Mouse (Mus musculus) forebrain, embryonic 14.5 days (tissue): ENCODE results near the gene Foxr1. TPM values are rescaled to one million over a fixed set of nuclear protein-coding genes. Genes with fewer than 3 reads are reported as not detected.

ENCODE experiments used
- microRNA-seq: library from miRNA; unstranded; fragments of <30 nt; microRNA quantifications from one replicate; pipeline ENCODE4, GENCODE M21; 2016
- polyA plus RNA-seq: library from polyadenylated mRNA; unstranded; fragments of >200 nt; fragmentation: Nextera tagmentation; extraction: Ambion mirVana; gene quantifications from 2 replicates; pipeline ENCODE4 v1.2.1, GENCODE M21; 2014

Gene Foxr1
- polyA plus RNA-seq, 1 experiment from 2014 or later: not detected

Small RNA genes within 50 kb of the gene (microRNA-seq; reads per million reads assigned to microRNA genes)
- gene Mir7085: not detected

Other genes starting within 250 kb of the Foxr1 start
- gene Cbl, start 207.1 kb downstream of the Foxr1 start, polyA plus RNA-seq: 13.4 and 17.3 TPM in 2 replicates
- not detected in 2 replicates for gene Ccdc153, start 200.5 kb downstream of the Foxr1 start, polyA plus RNA-seq
- 0.32 and 0.52 TPM in 2 replicates for gene Pdzd3, start 189.7 kb downstream of the Foxr1 start, polyA plus RNA-seq
- 4.6 and 4.8 TPM in 2 replicates for gene Nlrx1, start 172.5 kb downstream of the Foxr1 start, polyA plus RNA-seq
- gene Abcg4, start 152.5 kb downstream of the Foxr1 start, polyA plus RNA-seq: 7.1 and 8.1 TPM in 2 replicates
- 18.4 and 24.8 TPM in 2 replicates for gene Hinfp, start 135.5 kb downstream of the Foxr1 start, polyA plus RNA-seq
- gene C2cd2l, start 120.9 kb downstream of the Foxr1 start, polyA plus RNA-seq: 16.3 and 22.2 TPM in 2 replicates
- 38.2 and 39.7 TPM in 2 replicates for gene Dpagt1, start 115.1 kb downstream of the Foxr1 start, polyA plus RNA-seq
- gene H2afx, start 106.4 kb downstream of the Foxr1 start, polyA plus RNA-seq: 215 and 240 TPM in 2 replicates
- 68.5 and 74.3 TPM in 2 replicates for gene Hmbs, start 96.9 kb downstream of the Foxr1 start, polyA plus RNA-seq
- 33.3 and 33.8 TPM in 2 replicates for gene Vps11, start 79.5 kb downstream of the Foxr1 start, polyA plus RNA-seq
- 17.8 and 27.2 TPM in 2 replicates for gene Hyou1, start 61.6 kb downstream of the Foxr1 start, polyA plus RNA-seq
- gene Slc37a4, start 44.3 kb downstream of the Foxr1 start, polyA plus RNA-seq: 39.5 and 42.0 TPM in 2 replicates
- gene Rps25, start 34.0 kb downstream of the Foxr1 start, polyA plus RNA-seq: 1,391 and 1,749 TPM in 2 replicates
- 327 and 347 TPM in 2 replicates for gene Trappc4, start 33.5 kb downstream of the Foxr1 start, polyA plus RNA-seq
- gene Ccdc84, start 22.6 kb downstream of the Foxr1 start, polyA plus RNA-seq: 21.6 and 25.2 TPM in 2 replicates
- not detected in 2 replicates for gene Upk2, start 13.8 kb upstream of the Foxr1 start, polyA plus RNA-seq
- gene Bcl9l, start 41.7 kb upstream of the Foxr1 start, polyA plus RNA-seq: 9.9 and 13.4 TPM in 2 replicates
- 0.07 TPM in 1 of 2 replicates, not detected in the other for gene Cxcr5, start 120.7 kb upstream of the Foxr1 start, polyA plus RNA-seq
- 21.1 and 29.6 TPM in 2 replicates for gene Ddx6, start 163.8 kb upstream of the Foxr1 start, polyA plus RNA-seq
- not detected in 2 replicates for gene Treh, start 232.1 kb upstream of the Foxr1 start, polyA plus RNA-seq